Mouse (Mus musculus) limb, embryonic 12.5 days (tissue): ENCODE data around the gene Syt10. TPM values are rescaled to one million over a fixed set of nuclear protein-coding genes. Genes with fewer than 3 reads are reported as not detected.
"Not testable (repeated sequence)": the region's sequence is repeated elsewhere in the genome, so short reads cannot be mapped to it uniquely, and the experiment has no call there.

Source experiments
- ATAC-seq: fragments of 200-750 bp; cut with Nextera tagmentation; 2 replicates; pipeline ENCODE4 v1.8.0; 2017; ENCODE audit warnings: low read depth, moderate TSS enrichment; ENCODE audit not compliant: insufficient number of reproducible peaks, insufficient read depth, low FRiP score, low TSS enrichment
- H3K27ac ChIP-seq: fragments of 300-500 bp; sonication (generic); 2 replicates; pipeline ENCODE4 v1.5.1; 2016; ENCODE audit warnings: mild to moderate bottlenecking, moderate library complexity
- H3K27me3 ChIP-seq: fragments of 300-500 bp; sonication (generic); 2 replicates; pipeline ENCODE4 v1.6.1; 2016; ENCODE audit warnings: mild to moderate bottlenecking, moderate library complexity
- H3K36me3 ChIP-seq: fragments of 300-500 bp; sonication (generic); 2 replicates; pipeline ENCODE4 v1.6.1; 2016; ENCODE audit warnings: mild to moderate bottlenecking, moderate library complexity
- H3K4me1 ChIP-seq: fragments of 300-500 bp; sonication (generic); replicated peaks from 2 replicates; pipeline ENCODE4 v1.6.1; 2016
- H3K4me2 ChIP-seq: fragments of 300-500 bp; sonication (generic); 2 replicates; pipeline ENCODE4 v1.6.1; 2016; ENCODE audit warnings: mild to moderate bottlenecking, moderate library complexity
- H3K4me3 ChIP-seq: fragments of 300-500 bp; sonication (generic); replicated peaks from 2 replicates; pipeline ENCODE4 v1.5.1; 2016; ENCODE audit warnings: mild to moderate bottlenecking
- H3K9ac ChIP-seq: fragments of 300-500 bp; sonication (generic); replicated peaks from 2 replicates; pipeline ENCODE4 v1.6.1; 2016; ENCODE audit warnings: mild to moderate bottlenecking, moderate library complexity
- H3K9me3 ChIP-seq: fragments of 300-500 bp; sonication (generic); 2 replicates; pipeline ENCODE4 v1.6.1; 2016; ENCODE audit warnings: mild to moderate bottlenecking, moderate library complexity
- WGBS: fragments of 180-500 bp; shearing (Covaris S2); methylation state at CpG from one replicate; pipeline ENCODE4 v1.1.7; 2016; 5-methylcytosine and 5-hydroxymethylcytosine counted together
- microRNA-seq: library from miRNA; unstranded; fragments of <30 nt; microRNA quantifications from one replicate; pipeline ENCODE4, GENCODE M21; 2017
- polyA plus RNA-seq: library from polyadenylated mRNA; unstranded; fragments of >200 nt; fragmentation: Nextera tagmentation; extraction: Ambion mirVana; gene quantifications from 2 replicates; pipeline ENCODE4 v1.2.1, GENCODE M21; 2016

Gene Syt10
- not detected in 2 replicates for polyA plus RNA-seq

- Histone ChIP-seq H3K27me3 (peaks cover 41% of the 10 kb centered on the region), H3K36me3 (no peaks in the 10 kb centered on the region), H3K4me1 (peaks cover 6% of the 10 kb centered on the region; the same call in 1 of the 2 replicates), H3K9ac (0 out of 2 replicates have a peak within 1 kb of the TSS, but pooled peaks have one; percentile 9), H3K9me3 (no peaks in the 10 kb centered on the region), H3K4me3 (peak within 1 kb of the TSS; percentile 45), H3K27ac (no peak within 1 kb of the TSS), H3K4me2 (peak within 1 kb of the TSS; percentile 89)
- WGBS: under 1% methylated on average over 53 of the region's 53 CpGs
- ATAC-seq: no peak
Measured at GRCm38 (mm10) chr15:89841364-89842017, at the start of gene Syt10. Gene Syt10 (minus strand): TSS chr15:89841860.

DNA sequence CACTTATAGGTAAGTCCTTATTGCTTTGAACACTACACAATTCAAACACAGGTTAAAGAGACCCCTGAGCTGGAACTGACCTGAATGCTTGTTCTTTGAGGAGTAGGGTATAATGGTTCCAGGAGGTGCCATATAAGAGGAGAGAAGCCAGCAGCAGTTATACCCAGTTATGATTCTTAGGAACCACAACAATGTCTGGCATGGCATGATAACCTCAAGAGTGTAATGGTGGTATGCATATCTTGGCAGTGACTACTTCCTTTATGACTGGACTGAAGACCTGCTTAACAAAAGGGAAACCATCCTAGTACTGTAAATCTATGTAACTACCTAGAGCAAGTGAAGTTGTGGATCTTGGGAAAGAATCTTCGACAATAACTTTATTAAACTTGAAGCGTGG is 42.1 kb upstream of the Syt10 start:
- H3K9ac ChIP-seq: no peak overlapping the region
- H3K27me3 ChIP-seq: no peaks in the 10 kb centered on the region
- no peaks in the 10 kb centered on the region for H3K9me3 ChIP-seq
- no peaks in the 10 kb centered on the region for H3K4me1 ChIP-seq
- 90% methylated on average over 2 of the region's 2 CpGs for WGBS
- no peaks in the 10 kb centered on the region for H3K36me3 ChIP-seq
- H3K27ac ChIP-seq: no peak overlapping the region
- ATAC-seq: no peak
- H3K4me3 ChIP-seq: no peak overlapping the region
- no peak overlapping the region for H3K4me2 ChIP-seq

DNA sequence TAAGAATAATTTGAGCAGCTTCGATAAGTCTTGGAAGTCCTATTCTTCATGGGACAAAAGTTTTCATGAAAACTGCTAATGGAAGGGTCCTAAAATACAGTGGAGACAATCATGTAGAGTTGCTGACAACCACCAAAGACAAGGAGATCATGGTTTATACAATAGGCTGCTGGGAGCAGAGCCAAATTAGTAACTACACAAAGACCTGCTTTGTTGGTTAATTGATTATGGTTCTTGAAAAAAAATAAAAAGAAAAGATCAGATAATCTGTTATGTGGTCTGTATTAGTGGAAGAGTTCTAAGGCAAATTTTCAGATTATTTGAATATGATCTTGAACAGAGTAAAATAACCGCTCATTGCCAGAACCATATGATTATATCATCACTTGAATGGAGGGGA is 37.3 kb upstream of the Syt10 start:
- Histone ChIP-seq H3K27ac (no peak overlapping the region), H3K36me3 (no peaks in the 10 kb centered on the region), H3K4me1 (no peaks in the 10 kb centered on the region), H3K4me3 (no peak overlapping the region), H3K4me2 (no peak overlapping the region), H3K27me3 (no peaks in the 10 kb centered on the region), H3K9me3 (no peaks in the 10 kb centered on the region), H3K9ac (no peak overlapping the region)
- 98% methylated on average over 2 of the region's 2 CpGs for WGBS
- no peak for ATAC-seq

DNA sequence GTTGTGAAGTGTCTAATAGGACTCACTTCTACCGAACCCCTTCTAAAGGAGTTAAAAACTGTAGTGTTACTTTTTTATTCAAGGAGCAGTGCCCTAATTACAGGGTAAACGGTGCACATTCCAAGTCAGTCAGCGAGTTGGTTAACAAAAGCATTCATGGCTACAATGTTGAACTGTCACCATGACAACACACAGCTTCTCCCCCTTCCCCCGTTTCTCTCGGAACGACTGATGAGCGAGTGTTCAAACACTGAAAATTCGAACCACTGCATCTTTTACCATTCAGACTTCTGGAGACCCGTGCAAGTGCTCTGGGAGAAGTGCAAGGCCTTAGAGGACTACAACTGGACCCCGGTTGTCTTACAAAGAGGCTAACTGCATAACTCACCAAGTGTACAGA is 25.6 kb downstream of the Syt10 start:
- no peaks in the 10 kb centered on the region for H3K27me3 ChIP-seq
- H3K4me1 ChIP-seq: no peaks in the 10 kb centered on the region
- no peaks in the 10 kb centered on the region for H3K36me3 ChIP-seq
- ATAC-seq: no peak
- H3K9me3 ChIP-seq: no peaks in the 10 kb centered on the region
- WGBS: 73% methylated on average over 10 of the region's 10 CpGs
- no peak overlapping the region for H3K4me3 ChIP-seq
- H3K9ac ChIP-seq: no peak overlapping the region
- H3K27ac ChIP-seq: no peak overlapping the region
- no peak overlapping the region for H3K4me2 ChIP-seq

DNA sequence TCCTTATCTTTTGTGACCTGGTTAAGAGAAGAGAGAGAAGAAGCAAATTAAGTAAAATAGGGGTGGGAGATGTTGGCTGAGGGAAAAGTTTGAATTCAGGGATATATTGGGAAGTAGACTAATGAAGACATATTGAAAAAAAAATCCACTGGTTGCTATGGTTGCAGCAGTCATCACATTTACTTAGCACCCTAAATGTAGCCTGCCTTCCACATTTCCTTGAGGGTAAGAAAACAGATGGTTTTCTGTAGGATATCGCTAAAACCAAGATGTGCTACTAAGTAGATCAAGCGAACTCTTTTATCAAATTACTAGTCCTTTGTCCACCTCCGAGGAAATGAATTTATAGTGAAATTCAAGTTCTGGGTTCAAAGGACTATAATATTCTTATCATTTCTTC is 37.2 kb downstream of the Syt10 start:
- no peak for ATAC-seq

GRCm38 (mm10) chr15:89779928-89780327 is 61.7 kb downstream of the Syt10 start:
- no peaks in the 10 kb centered on the region for H3K27me3 ChIP-seq
- H3K4me2 ChIP-seq: no peak overlapping the region
- no peaks in the 10 kb centered on the region for H3K9me3 ChIP-seq

More for the DNA sequence above, 37.2 kb downstream of the Syt10 start:
- H3K4me2 ChIP-seq: no peak overlapping the region
- no peaks in the 10 kb centered on the region for H3K27me3 ChIP-seq
- H3K36me3 ChIP-seq: no peaks in the 10 kb centered on the region
- H3K4me3 ChIP-seq: no peak overlapping the region
- H3K9ac ChIP-seq: no peak overlapping the region
- H3K4me1 ChIP-seq: no peaks in the 10 kb centered on the region
- H3K9me3 ChIP-seq: no peaks in the 10 kb centered on the region
- 87% methylated on average over 3 of the region's 3 CpGs for WGBS
- H3K27ac ChIP-seq: no peak overlapping the region

GRCm38 (mm10) chr15:89766016-89766415 is 75.6 kb downstream of the Syt10 start:
- 91% methylated on average over 13 of the region's 13 CpGs for WGBS
- H3K27me3 ChIP-seq, H3K4me1 ChIP-seq, H3K4me3 ChIP-seq, ATAC-seq, H3K4me2 ChIP-seq, H3K9me3 ChIP-seq, H3K27ac ChIP-seq, H3K36me3 ChIP-seq, H3K9ac ChIP-seq: not testable (repeated sequence)

More at GRCm38 (mm10) chr15:89779928-89780327, 61.7 kb downstream of the Syt10 start:
- 83% methylated on average over 9 of the region's 9 CpGs for WGBS
- ATAC-seq: no peak
- no peak overlapping the region for H3K9ac ChIP-seq
- H3K4me1 ChIP-seq: no peaks in the 10 kb centered on the region
- H3K36me3 ChIP-seq: no peaks in the 10 kb centered on the region
- H3K4me3 ChIP-seq: no peak overlapping the region
- no peak overlapping the region for H3K27ac ChIP-seq

DNA sequence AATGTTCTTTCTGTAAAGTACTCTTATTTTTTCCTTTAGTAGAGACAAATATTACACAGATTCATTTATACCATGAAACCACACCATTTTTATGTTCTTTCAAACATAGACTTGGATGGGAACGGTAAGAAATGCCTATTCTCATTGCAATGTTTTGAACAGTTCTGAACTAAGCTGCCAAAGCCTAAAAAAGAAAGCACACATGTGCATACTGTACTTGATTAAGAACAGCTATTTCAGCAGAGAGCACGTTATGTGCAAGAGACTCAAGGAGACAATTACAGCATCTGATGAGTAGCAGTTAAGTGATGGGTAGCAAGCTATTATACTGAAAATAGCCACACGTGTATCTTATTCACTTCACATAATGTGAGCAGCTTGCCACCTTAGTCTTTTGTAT is 108.0 kb downstream of the Syt10 start:
- Histone ChIP-seq H3K9ac (no peak overlapping the region), H3K27me3 (no peaks in the 10 kb centered on the region), H3K4me3 (no peak overlapping the region), H3K9me3 (no peaks in the 10 kb centered on the region), H3K27ac (no peak overlapping the region), H3K4me2 (no peak overlapping the region), H3K36me3 (no peaks in the 10 kb centered on the region), H3K4me1 (no peaks in the 10 kb centered on the region)
- no peak for ATAC-seq
- 78% methylated on average over 3 of the region's 3 CpGs for WGBS

Small RNA genes lying within 50 kb of the gene (microRNA-seq; reads per million reads assigned to microRNA genes)
- gene Gm24643: not detected

Other genes starting within 250 kb of the Syt10 start
- 48.9 and 53.0 TPM in 2 replicates for gene Rabl2, start 249.9 kb downstream of the Syt10 start, polyA plus RNA-seq